Mouse (Mus musculus): ENCODE measurements around the gene Shank2.

Gene Shank2

GRCm38 (mm10) chr7:144174329-144174728, 172.6 kb downstream of the Shank2 start:
- DNase-seq, result no peak

DNA sequence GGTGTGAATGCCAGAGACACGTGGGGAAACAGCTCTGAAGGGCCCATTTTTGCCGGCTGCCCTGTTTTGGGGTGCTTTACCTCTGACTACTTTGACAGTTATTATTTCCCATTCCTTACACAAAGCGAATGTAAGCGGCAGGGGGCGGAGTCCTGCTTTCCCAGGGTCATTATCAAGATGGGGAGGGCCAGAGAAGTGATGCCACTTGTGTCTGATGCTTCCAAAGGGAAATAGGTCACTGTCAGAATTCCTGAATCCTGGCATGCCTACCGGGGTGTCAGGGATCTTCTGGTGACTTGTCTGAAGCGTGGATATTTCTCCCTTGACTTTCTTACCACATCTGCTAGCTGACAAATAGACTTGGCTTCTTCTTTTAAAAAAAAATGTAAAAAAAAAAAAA, 173.3 kb downstream of the Shank2 start:
- no peak for DNase-seq

GRCm38 (mm10) chr7:144175481-144176233, 173.9 kb downstream of the Shank2 start:
- peak; percentile 8 to 48 for DNase-seq

DNA sequence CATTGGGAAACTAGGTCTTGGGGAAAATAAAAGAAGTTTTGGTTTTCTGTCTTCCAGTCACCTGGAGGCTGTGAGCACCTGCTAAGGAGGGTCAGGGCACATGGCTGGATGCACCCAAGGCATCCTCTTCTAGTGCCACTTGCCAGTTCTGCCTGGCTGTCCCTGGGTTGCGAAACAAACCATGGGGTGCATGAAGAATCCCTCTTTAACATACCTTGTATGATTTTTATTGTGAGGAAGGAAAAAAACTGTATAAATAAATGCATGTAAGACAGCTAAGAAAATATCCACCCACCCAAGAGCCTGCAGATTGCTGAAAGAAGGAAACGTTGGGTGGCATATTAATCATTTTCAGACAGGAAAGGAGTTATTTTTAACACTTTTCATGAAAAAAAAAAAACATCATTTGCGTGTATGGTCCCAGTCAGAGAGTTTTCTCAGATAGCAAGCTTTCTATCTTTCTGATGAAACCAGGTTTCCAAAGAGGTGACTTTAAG, 174.6 kb downstream of the Shank2 start:
- DNase-seq, result peak in 1 of 2 experiments; percentile 51

GRCm38 (mm10) chr7:144179436-144179835, 177.7 kb downstream of the Shank2 start:
- DNase-seq, result no peak

DNA sequence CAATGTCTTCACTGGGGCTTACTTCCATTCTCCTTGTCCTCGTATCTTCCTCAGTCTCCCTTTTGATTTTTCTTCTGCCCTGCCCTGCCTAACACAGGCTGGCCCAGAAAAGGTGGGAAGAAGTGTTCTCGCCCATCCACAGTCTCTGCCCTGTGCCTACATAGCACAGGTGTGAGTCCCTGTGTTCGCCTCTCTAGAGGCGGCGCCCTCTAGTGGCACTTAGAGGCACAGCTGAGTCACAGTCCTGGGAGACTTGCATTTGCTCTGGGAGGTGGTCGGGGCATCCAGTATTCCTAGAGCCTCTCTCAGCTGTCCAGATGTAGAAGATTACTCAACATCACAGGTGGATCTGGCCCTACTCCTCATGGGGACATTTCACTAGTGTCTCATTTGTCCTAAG, 179.2 kb downstream of the Shank2 start:
- DNase-seq, result peak; percentile 62 to 65

DNA sequence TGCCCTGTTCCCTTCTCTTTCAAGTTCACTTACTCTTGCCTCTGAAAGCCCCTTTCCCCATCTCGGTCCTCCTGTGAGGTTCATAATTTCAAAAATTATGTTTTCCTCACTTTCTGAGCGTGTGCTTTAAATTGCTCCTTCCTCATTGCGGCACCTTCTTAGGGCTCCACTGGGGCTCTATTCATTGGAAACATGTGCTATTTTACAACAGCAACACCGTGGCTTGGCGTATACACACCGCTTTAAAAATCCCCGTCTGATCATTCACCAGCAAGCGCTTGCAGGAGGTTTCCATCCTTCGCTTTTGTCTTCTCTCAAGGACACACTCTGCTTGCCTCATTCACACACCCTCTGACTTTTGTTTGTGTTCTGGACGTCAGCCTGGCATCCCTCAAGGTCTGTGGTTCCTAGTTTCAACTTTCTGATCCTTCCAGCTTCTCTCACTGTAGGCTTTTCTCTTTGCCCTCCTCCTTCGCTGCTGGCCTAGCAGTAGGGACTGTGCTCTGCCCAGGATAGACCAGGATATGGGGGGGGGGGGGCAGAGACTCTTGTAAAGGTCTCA, 186.2 kb downstream of the Shank2 start:
- DNase-seq, result no peak

DNA sequence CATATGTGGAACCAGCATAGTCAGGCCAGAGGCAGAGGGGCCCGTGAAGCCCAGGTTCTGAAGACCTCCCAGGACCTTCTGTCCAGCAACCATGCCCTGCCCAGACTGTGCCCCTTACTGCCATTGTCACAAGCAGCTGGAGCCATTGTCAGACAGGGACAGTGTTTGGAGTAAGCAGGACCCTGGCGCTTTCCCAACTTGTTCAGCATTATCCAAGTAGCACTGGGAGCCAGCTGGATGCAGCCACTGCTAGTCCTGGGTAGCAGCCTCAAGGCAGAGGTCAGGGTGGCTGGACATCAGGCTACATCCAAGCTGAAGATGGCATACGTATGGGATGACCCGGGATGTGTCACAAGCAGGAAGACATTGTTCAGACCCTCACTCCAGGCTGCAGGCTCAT, 187.7 kb downstream of the Shank2 start:
- no peak for DNase-seq

- DNase-seq, result no peak
Measured at GRCm38 (mm10) chr7:144198491-144198890, 196.8 kb downstream of the Shank2 start.

DNA sequence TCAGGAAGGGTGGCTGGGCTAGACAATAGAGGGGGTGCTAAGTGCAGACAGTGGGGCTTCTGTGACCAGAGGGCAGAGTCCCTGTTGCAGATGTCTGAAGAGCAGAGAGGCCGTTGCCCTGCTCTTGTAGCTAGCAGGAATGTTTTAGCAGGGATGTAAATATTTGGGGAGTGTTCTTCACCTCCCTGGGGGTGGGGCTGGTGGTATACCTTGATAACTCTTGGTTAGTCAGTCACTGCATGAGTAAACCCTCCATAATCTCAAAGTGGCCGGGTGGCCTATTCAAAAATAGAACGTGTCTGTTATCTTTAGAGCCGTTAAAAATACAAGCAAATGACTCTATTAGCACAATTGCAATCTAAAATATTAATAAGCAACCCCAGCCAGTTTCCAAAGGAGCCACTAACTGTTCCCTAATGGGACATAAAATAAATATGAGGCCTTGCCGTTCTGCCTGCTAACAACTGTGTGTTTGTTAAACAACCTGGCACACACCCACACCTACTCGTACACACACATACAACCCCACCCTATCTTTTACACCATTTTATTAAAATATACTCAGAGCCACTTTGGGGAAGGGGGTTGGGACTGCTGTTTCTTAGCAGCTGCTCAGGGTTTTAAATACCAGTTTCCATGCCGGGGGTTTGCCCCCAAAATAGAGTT, 200.4 kb downstream of the Shank2 start:
- DNase-seq, result no peak

DNA sequence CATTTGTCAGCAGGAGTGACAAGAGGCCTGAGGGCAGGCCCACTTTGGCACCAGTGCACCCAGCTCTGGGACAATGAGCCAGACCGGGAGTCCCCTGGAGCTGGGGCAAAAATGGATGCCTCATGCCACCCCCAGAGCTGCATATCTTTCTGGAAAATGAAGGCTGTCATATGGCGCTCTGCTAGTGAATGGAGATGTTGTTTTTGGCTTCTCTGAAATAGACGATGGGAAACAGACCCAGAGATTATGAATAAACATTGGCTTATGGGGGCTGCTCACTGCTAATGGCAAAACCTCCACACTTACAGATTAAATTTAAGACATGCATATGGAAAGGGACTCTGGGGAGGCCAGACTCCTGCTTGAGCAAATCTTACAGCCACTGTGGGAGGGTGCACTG, 202.6 kb downstream of the Shank2 start:
- no peak for DNase-seq

DNA sequence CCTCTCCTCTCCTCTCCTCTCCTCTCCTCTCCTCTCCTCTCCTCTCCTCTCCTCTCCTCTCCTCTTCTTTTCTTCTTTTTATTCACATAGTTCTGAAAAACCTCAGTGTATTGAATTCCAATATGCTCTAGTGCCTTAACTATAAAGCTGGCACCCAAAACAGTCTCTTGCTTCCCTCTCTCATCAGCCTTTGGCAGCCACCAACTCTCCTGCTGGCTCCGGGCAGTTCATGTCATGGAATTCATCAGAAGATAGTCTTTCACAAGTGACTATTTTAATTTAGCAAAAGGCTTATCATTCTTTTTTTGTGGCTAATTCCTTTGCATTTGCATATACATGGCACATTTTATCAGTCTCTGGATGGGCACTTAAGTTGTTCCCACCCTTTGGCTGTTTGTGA, 203.4 kb downstream of the Shank2 start:
- DNase-seq, result no peak

DNA sequence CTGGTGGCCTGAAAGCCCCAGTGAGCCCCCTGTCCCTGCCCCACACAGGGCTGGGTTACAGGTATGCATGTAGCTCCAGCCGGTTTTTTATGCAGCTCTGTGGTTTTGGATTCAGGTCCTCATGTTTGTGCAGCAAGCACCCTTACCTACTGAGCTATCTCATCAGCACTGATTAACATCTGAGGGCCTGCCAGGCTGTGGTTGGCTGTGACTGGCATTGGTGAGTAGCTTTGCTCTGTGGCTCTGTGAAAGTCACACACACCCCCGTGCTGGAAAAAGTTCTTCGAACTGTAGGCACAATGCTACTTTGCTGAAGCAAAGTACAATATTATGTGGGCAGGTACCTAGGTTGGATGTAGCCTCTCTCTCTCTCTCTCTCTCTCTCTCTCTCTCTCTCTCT, 204.1 kb downstream of the Shank2 start:
- no peak for DNase-seq

GRCm38 (mm10) chr7:144206254-144206653, 204.5 kb downstream of the Shank2 start:
- DNase-seq, result no peak

DNA sequence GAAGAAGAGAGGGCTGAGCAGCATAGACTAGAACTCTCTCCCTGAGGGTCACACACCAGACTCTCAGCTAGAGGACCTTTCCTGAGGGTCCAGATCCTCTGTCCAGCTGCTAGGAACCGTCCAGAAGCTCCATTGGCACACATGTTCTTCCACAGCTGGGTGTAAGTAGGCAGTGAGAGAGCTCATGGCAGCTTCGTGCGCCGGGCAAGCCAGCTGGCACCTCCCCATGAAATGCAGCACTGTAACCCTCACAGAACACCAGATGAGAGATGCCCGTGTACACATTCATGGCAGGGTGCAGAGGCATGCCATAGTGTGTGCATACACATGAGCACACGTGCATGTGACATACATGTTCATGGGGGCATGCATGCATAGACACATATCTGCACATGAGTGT, 205.4 kb downstream of the Shank2 start:
- no peak for DNase-seq

GRCm38 (mm10) chr7:144207849-144208248, 206.1 kb downstream of the Shank2 start:
- DNase-seq, result peak; percentile 51 to 72

GRCm38 (mm10) chr7:144208628-144209027, 206.9 kb downstream of the Shank2 start:
- no peak for DNase-seq

DNA sequence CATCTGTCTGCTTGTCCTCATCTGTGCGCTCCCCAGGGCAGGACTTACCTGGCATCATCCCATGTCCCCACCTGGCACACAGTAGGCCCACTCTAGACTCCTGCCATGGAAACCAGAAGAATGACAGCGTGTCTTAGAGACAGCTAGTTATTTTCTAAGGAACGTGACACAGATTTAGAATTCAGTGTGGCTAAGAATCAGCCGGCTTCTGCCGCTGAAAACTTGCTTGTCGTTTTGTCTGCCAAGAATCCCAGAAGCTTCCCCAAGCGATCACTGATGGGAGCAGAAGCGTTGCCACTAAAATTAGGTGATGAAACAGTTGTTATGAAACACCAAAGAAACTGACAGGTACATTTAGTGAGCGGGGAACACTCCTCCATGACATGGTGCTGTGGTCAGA, 208.8 kb downstream of the Shank2 start:
- no peak for DNase-seq

DNA sequence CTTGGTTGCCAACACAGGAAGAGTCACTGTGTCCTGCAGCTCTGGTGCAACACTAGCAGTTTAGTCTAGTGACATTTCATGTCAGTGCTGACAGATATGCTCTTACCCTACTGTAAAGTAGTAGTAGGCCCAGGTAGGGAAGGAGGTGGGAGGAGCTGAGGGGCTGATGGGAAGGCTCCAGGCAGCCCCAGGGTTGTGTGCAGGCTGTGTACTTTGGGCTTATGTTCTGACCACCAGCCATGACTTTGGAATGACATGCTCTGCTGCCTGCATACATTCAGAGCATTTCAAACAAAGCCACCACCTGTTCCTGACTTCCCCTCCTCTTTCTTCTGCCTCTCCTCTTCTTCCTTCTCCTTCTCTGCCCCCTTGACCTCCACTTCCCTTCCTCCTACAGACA, 211.0 kb downstream of the Shank2 start:
- DNase-seq, result no peak

GRCm38 (mm10) chr7:144217192-144217591, 215.5 kb downstream of the Shank2 start:
- peak; percentile 70 to 74 for DNase-seq

- DNase-seq, result no peak
Measured at GRCm38 (mm10) chr7:144228683-144229082, 227.0 kb downstream of the Shank2 start.

DNA sequence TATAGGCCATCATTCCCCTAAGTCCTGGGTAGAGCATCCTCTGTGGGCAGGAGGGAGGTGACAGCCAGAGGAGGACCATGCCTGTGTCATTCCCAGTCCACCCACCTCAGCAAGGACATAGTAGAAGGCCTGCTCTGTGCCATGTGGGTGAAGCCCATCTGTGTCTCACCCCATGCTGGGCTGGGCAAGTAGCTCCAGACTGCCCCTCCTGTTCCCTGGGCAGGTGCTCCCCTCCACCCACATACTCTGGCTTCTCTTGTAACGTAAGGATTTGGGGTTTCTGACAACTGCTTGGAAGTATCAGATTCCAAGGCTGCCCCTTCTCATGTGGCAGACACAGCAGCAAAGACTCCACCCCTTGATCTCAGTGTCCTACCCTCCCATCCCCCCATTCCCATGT, 227.7 kb downstream of the Shank2 start:
- DNase-seq, result no peak

GRCm38 (mm10) chr7:144232132-144232706, 230.5 kb downstream of the Shank2 start:
- DNase-seq, result no peak

DNA sequence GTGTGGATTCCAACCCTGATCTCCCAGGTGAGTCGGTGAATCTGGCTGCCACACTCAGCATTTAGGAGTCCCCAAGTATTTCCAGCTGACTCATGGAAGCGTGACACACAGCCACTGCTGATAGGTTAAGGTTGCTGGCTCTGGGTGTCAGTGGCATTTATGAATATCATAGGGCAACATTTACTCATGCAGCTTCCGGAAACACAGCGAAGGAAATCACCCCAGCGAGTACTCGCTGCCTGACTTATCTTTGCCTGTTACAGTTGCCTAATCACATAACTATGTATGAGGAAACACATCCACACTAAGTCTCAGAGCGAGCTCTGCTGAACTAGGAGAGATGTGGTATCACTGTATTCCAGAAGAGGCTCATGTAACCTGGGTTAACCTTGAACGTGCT, 231.8 kb downstream of the Shank2 start:
- no peak for DNase-seq

All from kidney, postnatal 25 days (tissue).